Mouse (Mus musculus) ES-E14 (cell line): Measurements from ENCODE around the gene Tdrd5. TPM values are rescaled to one million over a fixed set of nuclear protein-coding genes. Genes with fewer than 3 reads are reported as not detected.

Experiments used
- DNase-seq: peaks from one replicate; pipeline ENCODE4 v3.0.0-alpha.2; 2013; ENCODE audit warnings: low read depth, low spot score
- H3K27ac ChIP-seq: 2 replicates; pipeline ENCODE4 v1.5.1; 2012; ENCODE audit warnings: low read depth, mild to moderate bottlenecking, low read length, moderate library complexity, mixed read lengths; ENCODE audit not compliant: poor library complexity, insufficient read depth, severe bottlenecking
- H3K36me3 ChIP-seq: 2 replicates; pipeline ENCODE4 v1.6.1; 2012; ENCODE audit warnings: mild to moderate bottlenecking, low read length, moderate library complexity, mixed read lengths; ENCODE audit not compliant: control insufficient read depth, poor library complexity, insufficient read depth, severe bottlenecking
- H3K4me1 ChIP-seq, 2 experiments: fragments of 150-350 bp in 1 of 2; sonication (generic) in 1 of 2; 2 replicates each; pipeline ENCODE4 v1.6.1; 2012; ENCODE audit warnings: low read length in 2 of 2, mild to moderate bottlenecking in 1 of 2, mixed read lengths in 1 of 2; ENCODE audit not compliant: control insufficient read depth in 2 of 2, insufficient read depth in 2 of 2, poor library complexity in 1 of 2
- H3K4me3 ChIP-seq, 2 experiments: fragments of 150-350 bp in 1 of 2; sonication (generic) in 1 of 2; 2 replicates each; pipeline ENCODE4 v1.5.1; 2012; ENCODE audit warnings: low read length in 2 of 2, low read depth in 1 of 2, mild to moderate bottlenecking in 1 of 2, mixed read lengths in 1 of 2; ENCODE audit not compliant: insufficient read depth in 1 of 2, poor library complexity in 1 of 2, severe bottlenecking in 1 of 2
- H3K9ac ChIP-seq: 2 replicates; pipeline ENCODE4 v1.6.1; 2012; ENCODE audit warnings: low read depth, mild to moderate bottlenecking, low read length, mixed read lengths; ENCODE audit not compliant: poor library complexity, insufficient read depth, severe bottlenecking
- H3K9me3 ChIP-seq: fragments of 150-350 bp; sonication (generic); 2 replicates; pipeline ENCODE4 v1.6.1; 2012; ENCODE audit warnings: low read depth, mild to moderate bottlenecking, low read length; ENCODE audit not compliant: control insufficient read depth, insufficient read depth
- CHD2 ChIP-seq: IDR thresholded peaks from 2 replicates; pipeline ENCODE4 v1.6.1; 2014; ENCODE audit warnings: mild to moderate bottlenecking, low read depth, low read length, inconsistent platforms
- HCFC1 ChIP-seq: IDR thresholded peaks from 2 replicates; pipeline ENCODE4 v1.6.1; 2012; ENCODE audit warnings: low read length, inconsistent platforms, borderline replicate concordance; ENCODE audit not compliant: insufficient read depth
- MAFK ChIP-seq: IDR thresholded peaks from 2 replicates; pipeline ENCODE4 v1.6.1; 2014; ENCODE audit warnings: mild to moderate bottlenecking, low read depth, low read length, inconsistent platforms; ENCODE audit not compliant: insufficient read depth
- ZC3H11A ChIP-seq: IDR thresholded peaks from 2 replicates; pipeline ENCODE4 v1.6.1; 2012; ENCODE audit warnings: low read depth, mild to moderate bottlenecking, inconsistent platforms, low read length, borderline replicate concordance
- ZNF384 ChIP-seq: IDR thresholded peaks from 2 replicates; pipeline ENCODE4 v1.6.1; 2012; ENCODE audit warnings: low read depth, low read length, inconsistent platforms
- in situ Hi-C, 2 experiments: fragments of 600-800 bp; cut with MboI; formaldehyde crosslinking; loops; one replicate each; pipeline ENCODE4 v1.15.1; 2025; ENCODE audit warnings: low sequenced_read_pairs in 2 of 2, inconsistent platforms in 1 of 2; ENCODE audit not compliant: unreplicated experiment in 2 of 2
- total RNA-seq: library from RNA; depleted of rRNA; stranded (reverse); fragments of 300-350 nt; gene quantifications from 2 replicates; pipeline ENCODE4 v1.2.3, GENCODE M21; 2012

The Tdrd5 gene
- total RNA-seq, 1 experiment: 1.7 TPM

GRCm38 (mm10) chr1:156284851-156285540 is 18.5 kb downstream of the Tdrd5 start:
- TF ChIP-seq ZNF384 (no peak), HCFC1 (no peak), MAFK (no peak), ZC3H11A (no peak), CHD2 (no peak)
- H3K9me3 ChIP-seq: no peaks in the 10 kb centered on the region
- no peaks in the 10 kb centered on the region for H3K36me3 ChIP-seq
- H3K4me3 ChIP-seq: no peak overlapping the region
- no peaks in the 10 kb centered on the region for H3K4me1 ChIP-seq
- DNase-seq: no peak
- in situ Hi-C loops: no loop called here
- H3K9ac ChIP-seq: no peak overlapping the region
- no peak overlapping the region for H3K27ac ChIP-seq

- H3K36me3 ChIP-seq: no peaks in the 10 kb centered on the region
- no peak overlapping the region for H3K27ac ChIP-seq
- no peak for DNase-seq
- in situ Hi-C loops: no loop called here
- no peak for TF ChIP-seq ZNF384
- no peak for TF ChIP-seq CHD2
- H3K9me3 ChIP-seq: no peaks in the 10 kb centered on the region
- no peak overlapping the region for H3K4me3 ChIP-seq
- no peak overlapping the region for H3K9ac ChIP-seq
- no peaks in the 10 kb centered on the region for H3K4me1 ChIP-seq
Observed at GRCm38 (mm10) chr1:156284207-156284606, 19.3 kb downstream of the Tdrd5 start.

GRCm38 (mm10) chr1:156280131-156280530 is 23.3 kb downstream of the Tdrd5 start:
- peaks cover 2% of the 10 kb centered on the region; the same call in 1 of the 2 replicates for H3K36me3 ChIP-seq
- no peak overlapping the region for H3K4me3 ChIP-seq
- DNase-seq: no peak
- TF ChIP-seq HCFC1: no peak
- TF ChIP-seq ZNF384: no peak
- TF ChIP-seq ZC3H11A: no peak
- TF ChIP-seq CHD2: no peak
- no peak for TF ChIP-seq MAFK
- H3K27ac ChIP-seq: no peak overlapping the region
- no peaks in the 10 kb centered on the region for H3K4me1 ChIP-seq
- H3K9me3 ChIP-seq: no peaks in the 10 kb centered on the region
- H3K9ac ChIP-seq: no peak overlapping the region
- in situ Hi-C loops: no loop called here

GRCm38 (mm10) chr1:156273647-156274046 is 29.8 kb downstream of the Tdrd5 start:
- H3K9me3 ChIP-seq: no peaks in the 10 kb centered on the region
- no peak for DNase-seq
- in situ Hi-C loops: no loop called here
- TF ChIP-seq CHD2 (no peak), ZNF384 (no peak), ZC3H11A (no peak), MAFK (no peak), HCFC1 (no peak)
- H3K4me3 ChIP-seq: no peak overlapping the region
- peaks cover 3 to 8% of the 10 kb centered on the region in 2 experiments; a peak in 2 of 4 replicates for H3K4me1 ChIP-seq
- no peak overlapping the region for H3K27ac ChIP-seq
- H3K36me3 ChIP-seq: peaks cover 2% of the 10 kb centered on the region; the same call in 1 of the 2 replicates
- no peak overlapping the region for H3K9ac ChIP-seq
